Mouse (Mus musculus) brain, embryonic 14.5 days (tissue): Measurements from ENCODE around the gene Btbd19.

Experiments used
- CTCF ChIP-seq: fragments of 200-500 bp; IDR thresholded peaks from 2 replicates; pipeline ENCODE4 v1.5.1; 2012; ENCODE audit warnings: inconsistent platforms, mild to moderate bottlenecking, moderate library complexity, borderline replicate concordance; ENCODE audit not compliant: insufficient read depth, insufficient read length; ENCODE audit errors: extremely low read depth
- POLR2A ChIP-seq: fragments of 200-500 bp; IDR thresholded peaks from 2 replicates; pipeline ENCODE4 v1.6.1; 2012; ENCODE audit warnings: mild to moderate bottlenecking, inconsistent platforms, borderline replicate concordance; ENCODE audit not compliant: poor library complexity, insufficient read depth, insufficient read length, severe bottlenecking; ENCODE audit errors: extremely low read depth

- TF ChIP-seq CTCF (no peak), POLR2A (no peak)
These were observed 7.9 kb upstream of the Btbd19 start for GRCm38 (mm10) chr4:117133366-117133796.
